Mouse (Mus musculus): Measurements from ENCODE around the gene Zmynd15. TPM values are rescaled to one million over a fixed set of nuclear protein-coding genes. Genes with fewer than 3 reads are reported as not detected.
"Not testable (repeated sequence)": the region's sequence is repeated elsewhere in the genome, so short reads cannot be mapped to it uniquely, and the experiment has no call there.

Zmynd15 gene
- polyA plus RNA-seq (2012; ENCODE audit: insufficient read depth, insufficient read length, missing spikeins), result 0.42 TPM in 1 of 2 replicates, not detected in the other

- Histone ChIP-seq H3K27ac (replicated peaks; ENCODE audit: low read depth, low read length) (peak within 1 kb of the TSS; percentile 75), H3K4me1 (ENCODE audit: control insufficient read depth, insufficient read depth, insufficient read length, low read length) (no peaks in the 10 kb centered on the region; the same call in 1 of the 2 replicates), H3K4me3 (ENCODE audit: insufficient read depth, low read depth, low read length) (peak within 1 kb of the TSS; percentile 93)
Measured at GRCm38 (mm10) chr11:70458688-70459600, at the start of gene Zmynd15. Gene Zmynd15, plus strand, starts transcription at chr11:70459433.

DNA sequence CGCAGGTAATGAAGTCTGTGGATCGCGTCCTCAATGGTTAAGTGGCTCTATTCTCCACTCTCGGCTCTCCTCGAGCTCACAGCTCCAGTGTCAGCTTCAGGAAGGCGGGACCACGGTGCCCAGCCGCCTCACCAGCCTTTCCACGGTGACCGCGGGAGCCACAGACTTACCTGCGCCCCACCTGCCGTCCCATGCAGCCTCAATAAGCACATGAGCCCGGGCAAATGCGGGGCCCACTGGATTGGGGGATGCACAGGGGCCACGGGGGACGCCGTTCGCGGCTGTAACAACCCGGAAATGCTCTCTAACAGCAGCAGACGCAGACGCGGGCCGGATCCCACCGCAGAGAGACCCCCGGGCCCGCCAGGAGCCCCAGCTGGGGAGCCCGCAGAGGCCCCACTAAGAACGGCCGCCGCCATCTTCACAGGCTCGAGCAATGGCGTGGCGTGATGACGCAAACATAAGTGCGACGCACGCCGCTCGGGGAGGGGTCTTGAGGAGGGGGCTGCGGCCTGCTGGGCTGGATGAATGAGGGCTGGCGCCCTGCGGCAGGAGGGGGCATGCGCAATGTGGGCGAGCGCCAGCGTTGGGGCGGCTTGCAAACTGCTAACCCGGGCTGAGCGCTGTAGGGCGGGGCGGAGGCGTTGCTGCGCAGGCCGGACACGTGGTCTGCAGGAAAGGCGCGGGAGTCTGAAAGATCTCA is 49.5 kb upstream of the Zmynd15 start, which contains the start of gene Pelp1:
TSS of gene Pelp1 (minus strand) at position 438 of the 703 bp plus-strand sequence.
- Histone ChIP-seq H3K27ac (replicated peaks; ENCODE audit: low read depth, low read length) (no peak within 1 kb of the TSS), H3K4me3 (ENCODE audit: insufficient read depth, low read depth, low read length) (peak within 1 kb of the TSS; percentile 93), H3K4me1 (ENCODE audit: control insufficient read depth, insufficient read depth, insufficient read length, low read length) (no peaks in the 10 kb centered on the region; the same call in 1 of the 2 replicates)

DNA sequence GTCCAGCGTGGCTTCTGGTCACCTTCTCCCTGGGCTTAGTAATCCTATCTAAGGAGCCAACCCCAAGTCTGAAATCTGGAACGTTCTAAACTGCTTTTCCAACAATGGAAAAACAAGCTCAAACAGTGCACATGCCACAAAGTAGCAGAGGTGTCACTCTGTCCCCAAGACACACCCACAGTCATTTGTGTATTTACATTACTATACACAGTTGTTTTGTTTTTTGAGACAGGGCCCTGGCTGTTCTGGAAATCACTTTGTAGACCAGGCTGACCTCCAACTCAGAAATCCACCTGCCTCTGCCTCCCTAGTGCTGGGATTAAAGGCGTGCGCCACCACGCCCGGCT is 49.0 kb upstream of the Zmynd15 start:
- Histone ChIP-seq H3K4me3 (ENCODE audit: insufficient read depth, low read depth, low read length) (peak overlapping the region; percentile 93), H3K4me1 (ENCODE audit: control insufficient read depth, insufficient read depth, insufficient read length, low read length) (no peaks in the 10 kb centered on the region; the same call in 1 of the 2 replicates), H3K27ac (replicated peaks; ENCODE audit: low read depth, low read length) (no peak overlapping the region)

DNA sequence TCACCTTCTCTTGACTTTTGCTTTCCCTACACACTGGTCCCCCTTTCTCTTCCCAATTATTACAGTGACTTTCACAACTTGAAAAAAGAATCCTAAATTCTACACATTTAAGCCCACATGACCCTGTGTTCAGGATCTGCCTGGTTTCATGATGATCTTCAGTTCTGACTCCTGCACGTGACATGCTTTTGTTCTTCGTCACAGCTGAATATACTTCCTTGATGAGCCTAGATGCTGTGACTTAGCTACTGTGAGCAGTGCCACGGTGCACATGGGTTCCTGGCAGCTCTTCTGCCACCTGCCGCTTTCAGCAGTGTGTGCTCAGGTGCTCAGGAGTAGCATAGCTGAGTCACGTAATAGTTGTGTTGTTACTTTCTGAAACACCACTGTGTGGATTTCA is 46.6 kb upstream of the Zmynd15 start:
- Histone ChIP-seq H3K27ac (replicated peaks; ENCODE audit: low read depth, low read length) (no peak overlapping the region), H3K4me3 (ENCODE audit: insufficient read depth, low read depth, low read length) (no peak overlapping the region), H3K4me1 (ENCODE audit: control insufficient read depth, insufficient read depth, insufficient read length, low read length) (no peaks in the 10 kb centered on the region; the same call in 1 of the 2 replicates)

GRCm38 (mm10) chr11:70413961-70414360 is 45.3 kb upstream of the Zmynd15 start:
- H3K4me3 ChIP-seq (ENCODE audit: insufficient read depth, low read depth, low read length), result no peak overlapping the region
- no peaks in the 10 kb centered on the region; the same call in 1 of the 2 replicates for H3K4me1 ChIP-seq (ENCODE audit: control insufficient read depth, insufficient read depth, insufficient read length, low read length)
- no peak overlapping the region for H3K27ac ChIP-seq (replicated peaks; ENCODE audit: low read depth, low read length)

DNA sequence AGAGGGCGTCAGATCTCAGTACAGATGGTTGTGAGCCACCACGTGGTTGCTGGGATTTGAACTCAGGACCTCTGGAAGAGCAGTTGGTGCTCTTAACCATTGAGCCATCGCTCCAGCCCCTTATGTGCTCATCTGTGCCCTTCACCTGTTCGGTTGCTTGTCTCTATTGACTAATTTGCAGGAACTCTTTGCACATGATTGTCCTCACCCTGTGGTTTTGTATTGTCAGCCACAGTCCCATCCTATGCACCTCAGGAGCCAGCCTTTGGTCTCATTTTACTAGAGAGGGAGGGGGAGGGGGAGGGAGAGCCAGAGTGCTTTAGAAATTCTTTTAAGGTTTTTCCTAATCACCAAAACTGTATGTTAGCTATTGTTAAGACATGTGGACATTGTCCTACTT is 41.0 kb upstream of the Zmynd15 start:
- no peak overlapping the region for H3K27ac ChIP-seq (replicated peaks; ENCODE audit: low read depth, low read length)
- no peak overlapping the region for H3K4me3 ChIP-seq (ENCODE audit: insufficient read depth, low read depth, low read length)
- no peaks in the 10 kb centered on the region for H3K4me1 ChIP-seq (ENCODE audit: control insufficient read depth, insufficient read depth, insufficient read length, low read length)

DNA sequence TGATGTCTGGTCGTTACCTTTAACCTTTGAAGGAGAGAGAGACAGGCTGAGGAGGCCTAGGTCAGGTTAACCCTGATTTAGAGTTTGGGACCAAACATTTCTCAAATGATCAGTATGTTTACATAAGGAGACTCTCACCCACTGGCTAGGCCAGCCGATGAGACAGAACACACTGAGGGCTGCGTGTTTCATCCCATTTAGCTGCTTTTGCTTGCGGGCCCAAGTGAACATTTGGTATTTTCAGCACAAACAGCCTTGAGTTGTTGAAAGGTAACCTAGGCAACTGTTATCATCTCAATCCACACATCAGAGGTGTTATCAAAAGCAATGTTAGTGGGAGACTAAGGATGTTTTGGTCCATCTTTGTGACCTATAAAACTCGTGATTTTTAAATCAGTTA is 39.7 kb upstream of the Zmynd15 start:
- Histone ChIP-seq H3K4me3 (ENCODE audit: insufficient read depth, low read depth, low read length) (no peak overlapping the region), H3K4me1 (ENCODE audit: control insufficient read depth, insufficient read depth, insufficient read length, low read length) (no peaks in the 10 kb centered on the region), H3K27ac (replicated peaks; ENCODE audit: low read depth, low read length) (no peak overlapping the region)

GRCm38 (mm10) chr11:70426598-70426997 is 32.6 kb upstream of the Zmynd15 start:
- H3K4me3 ChIP-seq (ENCODE audit: insufficient read depth, low read depth, low read length); H3K4me1 ChIP-seq (ENCODE audit: control insufficient read depth, insufficient read depth, insufficient read length, low read length); H3K27ac ChIP-seq (replicated peaks; ENCODE audit: low read depth, low read length): not testable (repeated sequence)

DNA sequence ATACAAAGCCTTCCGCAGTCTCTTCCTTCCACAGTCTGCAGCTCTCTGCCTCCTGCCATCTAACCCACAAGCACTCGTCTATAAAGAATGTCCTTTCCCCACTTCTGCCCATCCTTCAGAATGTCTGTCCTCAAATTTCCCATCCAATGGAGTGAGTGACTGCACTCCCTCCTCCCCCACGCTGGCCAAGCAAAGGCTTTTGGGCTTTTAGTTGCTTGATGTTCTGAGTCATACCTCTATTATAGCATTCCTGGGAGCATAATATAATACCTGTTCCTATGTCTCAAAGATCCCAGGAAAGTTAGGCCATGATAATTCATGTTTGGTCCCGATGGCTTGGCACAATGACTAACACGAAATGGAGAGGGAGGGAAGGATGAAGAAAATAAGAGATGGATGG is 27.7 kb upstream of the Zmynd15 start:
- no peaks in the 10 kb centered on the region for H3K4me1 ChIP-seq (ENCODE audit: control insufficient read depth, insufficient read depth, insufficient read length, low read length)
- no peak overlapping the region for H3K27ac ChIP-seq (replicated peaks; ENCODE audit: low read depth, low read length)
- no peak overlapping the region for H3K4me3 ChIP-seq (ENCODE audit: insufficient read depth, low read depth, low read length)

DNA sequence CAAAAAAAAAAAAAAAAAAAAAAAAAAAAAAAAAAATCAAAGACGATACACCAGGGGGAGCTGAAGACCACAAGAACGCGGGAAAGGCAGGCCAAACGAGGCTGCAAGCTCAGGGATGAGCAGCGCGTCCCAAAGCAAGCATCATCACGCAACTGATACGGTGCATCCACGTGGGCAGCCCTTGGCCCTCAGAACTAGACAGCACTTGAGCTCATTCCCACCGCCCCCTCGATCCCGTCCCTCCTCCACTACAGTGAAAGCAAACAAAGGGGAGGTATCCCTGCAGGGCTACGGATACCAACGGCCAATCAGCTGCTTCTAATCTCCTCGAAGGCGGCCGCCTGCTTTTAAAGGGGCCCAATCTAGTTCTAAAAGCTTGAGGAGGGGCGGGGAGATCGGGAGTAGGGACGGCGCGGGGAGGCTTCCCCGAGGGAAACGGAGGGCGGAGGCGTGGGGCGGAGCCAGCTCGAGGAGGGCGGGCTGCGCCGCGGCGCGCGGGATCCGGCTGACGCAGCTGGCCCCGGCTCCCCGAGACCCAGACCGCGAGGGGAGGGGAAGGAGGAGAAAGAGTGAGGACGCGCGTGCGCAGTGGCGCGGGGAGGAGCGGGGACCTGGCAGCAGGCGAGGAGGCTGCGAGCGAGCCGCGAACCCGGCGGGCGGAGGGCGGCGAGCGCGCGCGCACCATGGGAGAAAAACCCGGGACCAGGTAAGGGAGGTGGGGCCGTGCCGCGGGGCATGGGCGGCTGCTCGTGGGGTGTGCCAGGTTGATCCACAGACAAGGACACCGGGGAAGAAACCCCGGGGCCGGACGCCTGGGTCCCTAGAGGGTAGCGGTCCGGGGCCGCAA is 27.0 kb upstream of the Zmynd15 start, which contains the start of gene Arrb2:
TSS of gene Arrb2 (plus strand) at position 588 of the 847 bp plus-strand sequence.
- H3K27ac ChIP-seq (replicated peaks; ENCODE audit: low read depth, low read length), result peak within 1 kb of the TSS; percentile 75
- peak within 1 kb of the TSS; percentile 59 for H3K4me3 ChIP-seq (ENCODE audit: insufficient read depth, low read depth, low read length)
- no peaks in the 10 kb centered on the region for H3K4me1 ChIP-seq (ENCODE audit: control insufficient read depth, insufficient read depth, insufficient read length, low read length)

- H3K27ac ChIP-seq (replicated peaks; ENCODE audit: low read depth, low read length), result peak overlapping the region; percentile 75
- H3K4me1 ChIP-seq (ENCODE audit: control insufficient read depth, insufficient read depth, insufficient read length, low read length), result no peaks in the 10 kb centered on the region
- peak overlapping the region; percentile 59 for H3K4me3 ChIP-seq (ENCODE audit: insufficient read depth, low read depth, low read length)
Measured at GRCm38 (mm10) chr11:70432895-70433568, 26.2 kb upstream of the Zmynd15 start.

DNA sequence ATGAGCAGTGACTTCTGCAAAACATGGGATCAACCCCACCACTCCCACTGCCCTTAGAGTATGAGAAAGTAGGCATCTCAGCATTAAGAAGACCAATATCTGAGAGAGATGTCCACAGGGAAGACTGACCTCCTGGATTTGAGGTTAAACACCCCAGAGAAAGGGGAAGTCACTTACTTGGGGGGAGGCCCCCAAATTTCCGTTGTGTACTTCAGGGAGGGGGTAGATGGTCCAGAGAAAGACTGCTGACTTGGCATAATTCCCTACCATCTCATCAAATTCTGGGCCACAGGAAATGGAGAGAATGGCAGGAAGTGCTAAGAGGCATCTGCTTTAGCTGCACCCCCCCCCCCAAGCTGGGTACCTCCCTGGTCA is 25.7 kb upstream of the Zmynd15 start:
- Histone ChIP-seq H3K4me3 (ENCODE audit: insufficient read depth, low read depth, low read length) (peak overlapping the region; percentile 59), H3K4me1 (ENCODE audit: control insufficient read depth, insufficient read depth, insufficient read length, low read length) (no peaks in the 10 kb centered on the region), H3K27ac (replicated peaks; ENCODE audit: low read depth, low read length) (peak overlapping the region; percentile 75)

DNA sequence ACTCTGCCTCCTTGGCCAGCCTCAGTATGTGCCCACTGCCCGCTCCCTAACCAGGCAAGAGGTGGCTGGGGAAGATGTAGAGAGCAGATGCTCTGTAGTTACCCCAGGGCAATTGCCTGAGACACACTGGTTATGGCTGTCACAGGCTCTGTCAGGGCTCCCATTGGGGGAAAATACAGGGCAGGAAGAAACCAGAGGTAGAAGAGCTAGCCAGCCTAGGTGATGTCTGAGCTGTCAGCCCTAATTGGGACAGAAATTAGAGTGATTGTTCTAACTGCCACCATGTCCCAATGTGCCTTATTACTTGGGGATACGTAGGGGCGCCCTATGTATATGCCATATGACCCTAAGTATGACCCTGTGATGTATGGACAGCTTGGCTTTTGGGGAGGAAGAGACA is 25.3 kb upstream of the Zmynd15 start:
- H3K4me3 ChIP-seq (ENCODE audit: insufficient read depth, low read depth, low read length), result peak overlapping the region; percentile 59; the same call in 1 of the 2 replicates
- H3K4me1 ChIP-seq (ENCODE audit: control insufficient read depth, insufficient read depth, insufficient read length, low read length), result no peaks in the 10 kb centered on the region
- H3K27ac ChIP-seq (replicated peaks; ENCODE audit: low read depth, low read length), result peak overlapping the region; percentile 56

DNA sequence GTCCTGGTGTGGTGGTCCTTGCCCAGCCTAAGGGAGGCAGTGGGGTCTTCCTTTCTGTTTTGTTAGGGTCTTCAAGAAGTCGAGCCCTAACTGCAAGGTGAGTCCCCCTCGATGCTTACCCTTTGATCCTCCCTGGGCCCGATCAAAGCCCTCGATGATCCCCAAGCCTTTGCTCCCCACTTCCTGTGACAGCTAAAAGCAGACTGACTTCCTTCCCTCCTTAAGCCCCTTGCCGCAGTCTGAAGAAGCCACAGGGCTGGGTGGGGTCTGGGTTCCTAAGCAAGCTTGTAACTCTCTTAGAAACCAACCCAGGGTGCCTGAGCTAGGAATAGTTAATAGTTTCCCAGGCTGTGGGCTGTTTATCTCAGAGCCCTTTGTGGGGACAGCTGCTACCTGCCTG is 23.8 kb upstream of the Zmynd15 start:
- Histone ChIP-seq H3K4me3 (ENCODE audit: insufficient read depth, low read depth, low read length) (no peak overlapping the region), H3K4me1 (ENCODE audit: control insufficient read depth, insufficient read depth, insufficient read length, low read length) (no peaks in the 10 kb centered on the region), H3K27ac (replicated peaks; ENCODE audit: low read depth, low read length) (no peak overlapping the region)
